Mouse (Mus musculus) neural tube, embryonic 13.5 days (tissue): ENCODE results near the gene Brox. TPM values are rescaled to one million over a fixed set of nuclear protein-coding genes. Genes with fewer than 3 reads are reported as not detected.
"Not testable (repeated sequence)": the region's sequence is repeated elsewhere in the genome, so short reads cannot be mapped to it uniquely, and the experiment has no call there.

ENCODE experiments used
- ATAC-seq: fragments of 200-750 bp; cut with Nextera tagmentation; 2 replicates; pipeline ENCODE4 v1.8.0; 2017; ENCODE audit warnings: low read depth, mild to moderate bottlenecking, moderate TSS enrichment, moderate library complexity
- H3K27ac ChIP-seq: fragments of 300-500 bp; sonication (generic); replicated peaks from 2 replicates; pipeline ENCODE4 v1.5.1; 2015; ENCODE audit warnings: moderate library complexity, mild to moderate bottlenecking, inconsistent platforms
- H3K27me3 ChIP-seq: fragments of 300-500 bp; sonication (generic); 2 replicates; pipeline ENCODE4 v1.6.1; 2015; ENCODE audit warnings: mild to moderate bottlenecking, inconsistent platforms
- H3K36me3 ChIP-seq: fragments of 300-500 bp; sonication (generic); 2 replicates; pipeline ENCODE4 v1.6.1; 2015; ENCODE audit warnings: mild to moderate bottlenecking, inconsistent platforms
- H3K4me1 ChIP-seq: fragments of 300-500 bp; sonication (generic); replicated peaks from 2 replicates; pipeline ENCODE4 v1.6.1; 2015; ENCODE audit warnings: inconsistent platforms
- H3K4me2 ChIP-seq: fragments of 300-500 bp; sonication (generic); 2 replicates; pipeline ENCODE4 v1.6.1; 2015; ENCODE audit warnings: inconsistent platforms, mild to moderate bottlenecking, moderate library complexity
- H3K4me3 ChIP-seq: fragments of 300-500 bp; sonication (generic); 2 replicates; pipeline ENCODE4 v1.5.1; 2015; ENCODE audit warnings: mild to moderate bottlenecking, inconsistent platforms
- H3K9ac ChIP-seq: fragments of 300-500 bp; sonication (generic); 2 replicates; pipeline ENCODE4 v1.6.1; 2015; ENCODE audit warnings: moderate library complexity, mild to moderate bottlenecking, inconsistent platforms
- H3K9me3 ChIP-seq: fragments of 300-500 bp; sonication (generic); 2 replicates; pipeline ENCODE4 v1.6.1; 2016; ENCODE audit warnings: inconsistent platforms
- WGBS: fragments of 180-500 bp; shearing (Covaris S2); methylation state at CpG from one replicate; pipeline ENCODE4 v1.1.7; 2015; 5-methylcytosine and 5-hydroxymethylcytosine counted together
- polyA plus RNA-seq: library from polyadenylated mRNA; unstranded; fragments of >200 nt; fragmentation: Nextera tagmentation; extraction: Ambion mirVana; gene quantifications from 2 replicates; pipeline ENCODE4 v1.2.1, GENCODE M21; 2015

The Brox gene
- 100 and 105 TPM in 2 replicates for polyA plus RNA-seq

- WGBS = under 1% methylated on average over 39 of the region's 39 CpGs
- Histone ChIP-seq H3K36me3 (peaks cover 19% of the 10 kb centered on the region), H3K9me3 (no peaks in the 10 kb centered on the region), H3K4me3 (peak within 1 kb of the TSS; percentile 51), H3K4me1 (peaks cover 8% of the 10 kb centered on the region), H3K27me3 (no peaks in the 10 kb centered on the region), H3K27ac (peak within 1 kb of the TSS; percentile 82), H3K4me2 (peak within 1 kb of the TSS; percentile 61), H3K9ac (peak within 1 kb of the TSS; percentile 72)
- peak; percentile 94 for ATAC-seq
Observed at GRCm38 (mm10) chr1:183296877-183297383, at the start of gene Brox. Gene Brox (minus strand): TSS chr1:183297269.

GRCm38 (mm10) chr1:183345817-183346195 lies 48.7 kb upstream of the Brox start:
- peak; percentile 57 for ATAC-seq
- Histone ChIP-seq H3K9ac (peak overlapping the region; percentile 97), H3K4me3 (peak overlapping the region; percentile 98), H3K4me1 (peaks cover 21% of the 10 kb centered on the region), H3K4me2 (peak overlapping the region; percentile 89), H3K27ac (peak overlapping the region; percentile 90), H3K36me3 (peaks cover 53% of the 10 kb centered on the region), H3K9me3 (no peaks in the 10 kb centered on the region), H3K27me3 (no peaks in the 10 kb centered on the region)
- 9% methylated on average over 10 of the region's 10 CpGs for WGBS

- ATAC-seq = peak; percentile 98
- peaks cover 21% of the 10 kb centered on the region for H3K4me1 ChIP-seq
- peaks cover 53% of the 10 kb centered on the region for H3K36me3 ChIP-seq
- no peaks in the 10 kb centered on the region for H3K9me3 ChIP-seq
- peak overlapping the region; percentile 98 for H3K4me3 ChIP-seq
- under 1% methylated on average over 72 of the region's 72 CpGs for WGBS
- H3K27me3 ChIP-seq = no peaks in the 10 kb centered on the region
- H3K27ac ChIP-seq = peak overlapping the region; percentile 90
- peak overlapping the region; percentile 89 for H3K4me2 ChIP-seq
- H3K9ac ChIP-seq = peak overlapping the region; percentile 97
Observed at GRCm38 (mm10) chr1:183344886-183345816, 48.1 kb upstream of the Brox start.

GRCm38 (mm10) chr1:183342902-183343301 lies 45.8 kb upstream of the Brox start:
- 97% methylated on average over 1 of the region's 1 CpGs for WGBS
- H3K4me3 ChIP-seq, H3K4me2 ChIP-seq, H3K27me3 ChIP-seq, H3K27ac ChIP-seq, H3K9me3 ChIP-seq, H3K9ac ChIP-seq, ATAC-seq: not testable (repeated sequence)
- Histone ChIP-seq H3K36me3 (peaks cover 55% of the 10 kb centered on the region), H3K4me1 (peaks cover 21% of the 10 kb centered on the region)

- H3K27me3 ChIP-seq = no peaks in the 10 kb centered on the region
- H3K4me3 ChIP-seq = no peak overlapping the region
- no peaks in the 10 kb centered on the region for H3K9me3 ChIP-seq
- H3K9ac ChIP-seq = no peak overlapping the region
- H3K4me2 ChIP-seq = no peak overlapping the region
- no peak for ATAC-seq
- H3K4me1 ChIP-seq = no peaks in the 10 kb centered on the region
- H3K36me3 ChIP-seq = peaks cover 84% of the 10 kb centered on the region
- no peak overlapping the region for H3K27ac ChIP-seq
- 95% methylated on average over 8 of the region's 8 CpGs for WGBS
Observed at GRCm38 (mm10) chr1:183327171-183327570, 30.1 kb upstream of the Brox start.

GRCm38 (mm10) chr1:183324433-183324832 lies 27.4 kb upstream of the Brox start:
- Histone ChIP-seq H3K4me1 (no peaks in the 10 kb centered on the region), H3K9me3 (no peaks in the 10 kb centered on the region), H3K27ac (no peak overlapping the region), H3K27me3 (no peaks in the 10 kb centered on the region), H3K4me3 (no peak overlapping the region), H3K4me2 (no peak overlapping the region), H3K9ac (no peak overlapping the region), H3K36me3 (peaks cover 72% of the 10 kb centered on the region)
- 95% methylated on average over 6 of the region's 6 CpGs for WGBS
- no peak for ATAC-seq

- H3K9ac ChIP-seq = no peak overlapping the region
- H3K4me3 ChIP-seq = no peak overlapping the region
- 96% methylated on average over 2 of the region's 2 CpGs for WGBS
- H3K4me2 ChIP-seq = no peak overlapping the region
- H3K9me3 ChIP-seq = no peaks in the 10 kb centered on the region
- no peak for ATAC-seq
- H3K27ac ChIP-seq = no peak overlapping the region
- no peaks in the 10 kb centered on the region for H3K4me1 ChIP-seq
- H3K27me3 ChIP-seq = no peaks in the 10 kb centered on the region
- peaks cover 72% of the 10 kb centered on the region for H3K36me3 ChIP-seq
Observed at GRCm38 (mm10) chr1:183323923-183324322, 26.9 kb upstream of the Brox start.

- not testable (repeated sequence) for H3K9ac ChIP-seq, H3K27ac ChIP-seq, H3K4me1 ChIP-seq, ATAC-seq, H3K27me3 ChIP-seq, H3K4me3 ChIP-seq, H3K4me2 ChIP-seq, H3K9me3 ChIP-seq
- whole genome bisulfite sequencing = 94% methylated on average over 5 of the region's 5 CpGs
- peaks cover 70% of the 10 kb centered on the region for H3K36me3 ChIP-seq
Observed at GRCm38 (mm10) chr1:183322496-183322895, 25.4 kb upstream of the Brox start.

- Histone ChIP-seq H3K4me1 (no peaks in the 10 kb centered on the region), H3K27me3 (no peaks in the 10 kb centered on the region), H3K27ac (no peak overlapping the region), H3K4me2 (no peak overlapping the region), H3K9me3 (no peaks in the 10 kb centered on the region), H3K36me3 (peaks cover 71% of the 10 kb centered on the region), H3K4me3 (no peak overlapping the region), H3K9ac (no peak overlapping the region)
- 84% methylated on average over 3 of the region's 3 CpGs for WGBS
- ATAC-seq = no peak
Observed at GRCm38 (mm10) chr1:183320708-183321107, 23.6 kb upstream of the Brox start.

GRCm38 (mm10) chr1:183315783-183316182 lies 18.7 kb upstream of the Brox start:
- Histone ChIP-seq H3K4me2 (no peak overlapping the region), H3K36me3 (peaks cover 70% of the 10 kb centered on the region), H3K27me3 (no peaks in the 10 kb centered on the region), H3K4me1 (no peaks in the 10 kb centered on the region), H3K9ac (no peak overlapping the region), H3K27ac (no peak overlapping the region), H3K4me3 (no peak overlapping the region), H3K9me3 (no peaks in the 10 kb centered on the region)
- whole genome bisulfite sequencing = 88% methylated on average over 2 of the region's 2 CpGs
- no peak for ATAC-seq

GRCm38 (mm10) chr1:183312076-183312475 lies 15.0 kb upstream of the Brox start:
- H3K9ac ChIP-seq = no peak overlapping the region
- no peak for ATAC-seq
- no peak overlapping the region for H3K4me3 ChIP-seq
- H3K9me3 ChIP-seq = no peaks in the 10 kb centered on the region
- WGBS = 94% methylated on average over 2 of the region's 2 CpGs
- no peaks in the 10 kb centered on the region for H3K27me3 ChIP-seq
- H3K4me1 ChIP-seq = no peaks in the 10 kb centered on the region
- H3K4me2 ChIP-seq = no peak overlapping the region
- H3K27ac ChIP-seq = no peak overlapping the region
- H3K36me3 ChIP-seq = peaks cover 65% of the 10 kb centered on the region

- H3K36me3 ChIP-seq = peaks cover 46% of the 10 kb centered on the region
- H3K27ac ChIP-seq, H3K27me3 ChIP-seq, H3K4me2 ChIP-seq, H3K4me1 ChIP-seq, H3K4me3 ChIP-seq, H3K9me3 ChIP-seq, H3K9ac ChIP-seq, ATAC-seq: not testable (repeated sequence)
- 67% methylated on average over 2 of the region's 2 CpGs for WGBS
Observed at GRCm38 (mm10) chr1:183309601-183310000, 12.5 kb upstream of the Brox start.
